Mouse (Mus musculus) central nervous system, embryonic 11.5 days (tissue): ENCODE data around the gene Pus3. TPM values are rescaled to one million over a fixed set of nuclear protein-coding genes. Genes with fewer than 3 reads are reported as not detected.

Source experiments
- polyA plus RNA-seq: library from polyadenylated mRNA; depleted of rRNA; stranded (reverse); fragments of >200 nt; gene quantifications from 2 replicates; pipeline ENCODE4 v1.2.3, GENCODE M21; 2012; rRNA removed

Gene Pus3
- polyA plus RNA-seq, result 22.8 and 24.8 TPM in 2 replicates

GRCm38 (mm10) chr9:35558257-35559008 lies at the start of gene Pus3, which contains the start of gene Ddx25:
Gene Pus3, plus strand, starts transcription at chr9:35558595.
Gene Ddx25, minus strand, starts transcription at chr9:35558528.

GRCm38 (mm10) chr9:35518169-35518568 lies 40.2 kb upstream of the Pus3 start, which contains the start of gene Gm1113:
Gene Gm1113, minus strand, starts transcription at chr9:35518269.

GRCm38 (mm10) chr9:35569571-35570534 lies 11.5 kb downstream of the Pus3 start, which contains the start of the genes Pate2 and Hyls1:
Gene Pate2, plus strand, starts transcription at chr9:35570284.
Gene Hyls1, minus strand, starts transcription at chr9:35570398.

GRCm38 (mm10) chr9:35611841-35612240 lies 53.4 kb downstream of the Pus3 start, which contains the start of gene Pate4:
Gene Pate4, minus strand, starts transcription at chr9:35611941.

Other genes with a start within 250 kb of the Pus3 start
- gene Cdon, start 137.5 kb upstream of the Pus3 start, polyA plus RNA-seq, result 22.4 and 32.9 TPM in 2 replicates
- gene Gm1113, start 40.3 kb upstream of the Pus3 start, polyA plus RNA-seq, result not detected in 2 replicates
- 4.1 and 4.9 TPM in 2 replicates for gene Ddx25, start 67 bp upstream of the Pus3 start, polyA plus RNA-seq
- 1.3 and 1.9 TPM in 2 replicates for gene Pate2, start 11.7 kb downstream of the Pus3 start, polyA plus RNA-seq
- 15.2 and 21.0 TPM in 2 replicates for gene Hyls1, start 11.8 kb downstream of the Pus3 start, polyA plus RNA-seq
- gene Pate4, start 53.3 kb downstream of the Pus3 start, polyA plus RNA-seq, result not detected in 2 replicates
- gene Pate3, start 89.6 kb downstream of the Pus3 start, polyA plus RNA-seq, result not detected in 2 replicates
- gene Pate1, start 128.8 kb downstream of the Pus3 start, polyA plus RNA-seq, result not detected in 2 replicates
- not detected in 2 replicates for gene Gm17677, start 182.5 kb downstream of the Pus3 start, polyA plus RNA-seq
- not detected in 2 replicates for gene Gm17727, start 219.5 kb downstream of the Pus3 start, polyA plus RNA-seq
- not detected in 2 replicates for gene Gm27235, start 231.5 kb downstream of the Pus3 start, polyA plus RNA-seq
- not detected in 2 replicates for gene D730048I06Rik, start 231.5 kb downstream of the Pus3 start, polyA plus RNA-seq